Mouse (Mus musculus) B cell, adult 2 months (primary cell): Measurements from ENCODE around the gene Dnajb12.
"Not testable (repeated sequence)": the region's sequence is repeated elsewhere in the genome, so short reads cannot be mapped to it uniquely, and the experiment has no call there.

Experiments used
- DNase-seq, 2 experiments: peaks; one replicate each; pipeline ENCODE4 v3.0.0; 2022

The Dnajb12 gene

DNA sequence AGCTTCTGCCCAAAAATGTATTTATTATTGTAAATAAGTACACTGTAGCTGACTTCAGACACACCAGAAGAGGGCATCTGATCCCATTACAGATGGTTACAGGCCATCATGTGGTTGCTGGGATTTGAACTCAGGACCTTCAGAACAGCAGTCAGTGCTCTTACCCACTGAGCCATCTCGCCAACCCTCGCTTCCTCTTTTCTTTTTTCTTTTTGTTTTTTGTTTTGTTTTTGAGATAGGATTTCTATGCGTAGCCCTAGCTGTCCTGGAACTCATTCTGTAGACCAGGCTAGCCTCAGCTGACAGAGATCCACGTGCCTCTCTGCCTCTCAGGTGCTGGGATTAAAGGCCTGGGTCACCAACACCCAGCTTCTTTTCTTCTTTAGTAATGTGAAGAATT is 6.7 kb upstream of the Dnajb12 start:
- not testable (repeated sequence) for DNase-seq

DNA sequence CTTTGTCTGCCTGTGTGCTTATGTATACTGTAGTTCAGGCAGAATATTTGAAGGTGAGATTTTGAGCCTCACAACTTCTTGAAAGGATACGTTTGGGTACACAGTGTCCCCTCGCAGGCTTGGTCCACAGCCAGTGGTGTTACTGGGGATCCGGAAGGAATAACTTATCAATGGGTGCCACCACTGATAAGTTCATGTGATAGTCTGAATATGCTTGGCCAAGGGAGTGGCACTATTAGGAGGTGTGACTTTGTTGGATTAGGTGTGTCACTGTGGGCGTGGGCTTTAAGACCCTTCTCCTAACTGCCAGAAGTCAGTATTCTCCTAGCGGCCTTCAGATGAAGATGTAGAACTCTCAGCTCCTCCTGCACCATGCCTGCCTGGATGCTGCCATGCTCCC is 6.2 kb upstream of the Dnajb12 start:
- DNase-seq = no peak

- no peak for DNase-seq
These were observed 5.7 kb upstream of the Dnajb12 start for GRCm38 (mm10) chr10:59873613-59874012.

- DNase-seq = no peak
These were observed 4.0 kb upstream of the Dnajb12 start for GRCm38 (mm10) chr10:59875396-59875795.

DNA sequence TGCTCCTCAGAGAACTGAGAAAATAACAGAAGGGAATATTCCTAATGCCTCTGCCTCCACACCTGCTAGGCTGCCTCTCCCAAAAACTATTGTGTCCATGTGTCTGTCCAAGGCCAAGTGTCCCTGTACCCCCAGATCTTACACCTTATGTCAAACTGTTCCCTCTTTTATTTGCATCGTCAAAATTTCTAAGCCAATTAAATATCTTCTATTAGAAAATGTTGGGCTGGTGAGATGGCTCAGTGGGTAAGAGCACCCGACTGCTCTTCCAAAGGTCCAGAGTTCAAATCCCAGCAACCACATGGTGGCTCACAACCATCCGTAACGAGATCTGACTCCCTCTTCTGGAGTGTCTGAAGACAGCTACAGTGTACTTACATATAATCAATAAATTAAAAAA is 2.7 kb upstream of the Dnajb12 start:
- not testable (repeated sequence) for DNase-seq

GRCm38 (mm10) chr10:59877421-59878117 is 1.8 kb upstream of the Dnajb12 start:
- DNase-seq = no peak

- no peak for DNase-seq
These were observed 533 bp upstream of the Dnajb12 start for GRCm38 (mm10) chr10:59878823-59879222.

DNA sequence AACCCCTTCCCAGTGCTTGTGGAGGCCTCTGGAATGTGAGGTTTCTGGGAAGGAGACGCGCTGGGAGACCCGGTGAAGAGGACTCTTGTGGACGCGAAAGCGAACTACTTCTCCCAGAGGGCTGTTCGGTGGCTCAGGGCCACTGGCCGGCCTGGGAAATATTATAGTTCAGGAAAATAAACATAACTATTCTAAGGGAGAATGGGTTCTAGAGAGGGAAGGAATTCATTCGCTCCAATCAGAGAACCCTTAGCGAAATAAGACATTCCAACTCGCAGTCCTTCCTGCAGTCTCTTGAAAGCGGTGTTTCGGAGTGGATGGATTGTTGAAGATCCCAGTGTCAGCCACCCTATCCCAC is 652 bp downstream of the Dnajb12 start:
- DNase-seq = no peak

DNA sequence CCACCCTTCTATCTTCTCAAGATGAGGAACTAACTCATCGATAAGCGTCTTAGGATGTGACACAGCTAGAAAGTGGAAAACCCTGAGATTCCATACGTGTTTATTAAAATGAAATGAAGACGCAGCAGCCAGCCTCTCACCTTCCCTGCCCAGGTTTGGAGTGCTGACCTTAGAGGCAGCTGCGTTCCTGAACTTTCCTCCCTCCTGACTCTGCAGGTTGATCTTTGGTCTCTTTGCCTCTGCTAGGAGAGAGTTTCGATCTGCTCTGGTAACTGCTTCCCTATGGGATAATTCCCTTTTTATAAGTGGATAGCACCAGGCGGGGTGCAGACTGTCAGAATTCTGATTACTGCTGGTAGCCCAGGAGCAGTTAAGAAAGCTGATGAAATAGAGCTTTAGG is 1.5 kb downstream of the Dnajb12 start:
- DNase-seq = no peak

GRCm38 (mm10) chr10:59884327-59885173 is 5.2 kb downstream of the Dnajb12 start:
- peak; percentile 36 to 37 for DNase-seq

DNA sequence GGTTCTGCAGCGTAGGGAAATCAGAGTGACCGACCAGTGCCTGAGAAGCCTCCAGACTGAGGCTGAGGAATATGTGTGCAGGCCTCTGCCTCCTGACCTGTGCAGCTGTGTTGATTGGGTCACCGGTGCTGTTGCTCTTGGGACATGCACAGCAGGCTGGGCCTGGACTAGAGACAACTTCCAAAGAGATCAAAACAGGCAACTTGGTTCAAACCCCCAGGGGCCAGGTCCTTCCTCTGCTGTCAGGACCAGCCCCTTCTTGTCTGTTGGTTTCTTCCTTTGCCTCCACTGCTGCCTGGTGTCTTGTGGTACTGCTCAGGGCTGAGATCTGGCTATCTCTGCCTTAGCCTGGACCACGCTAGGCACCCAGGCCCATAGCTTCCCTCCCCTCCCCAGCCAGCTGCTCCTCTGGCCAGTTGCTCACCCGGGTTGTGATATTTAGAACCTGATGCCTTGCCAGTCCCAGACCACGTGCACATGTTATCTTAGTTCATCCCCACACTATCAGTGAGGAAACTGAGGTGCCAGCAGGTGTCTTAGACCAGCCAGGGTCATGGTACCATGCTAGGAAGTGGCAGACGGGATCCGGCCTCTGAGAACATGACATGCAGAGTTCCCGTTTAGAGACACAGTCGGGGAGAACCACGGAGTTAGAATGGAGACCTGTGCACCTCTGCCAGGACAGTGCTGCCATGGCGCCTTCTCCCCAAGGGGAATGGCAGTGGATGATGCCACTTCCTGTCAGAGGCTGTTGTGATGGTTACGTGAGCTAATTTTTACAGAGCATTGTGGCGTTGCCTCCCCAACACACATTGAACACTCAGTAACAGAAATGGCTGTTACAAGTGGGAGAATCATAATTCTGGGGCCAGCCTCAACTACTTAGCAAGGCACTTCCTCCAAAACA is 6.1 kb downstream of the Dnajb12 start:
- peak; percentile 47 to 51 for DNase-seq

DNA sequence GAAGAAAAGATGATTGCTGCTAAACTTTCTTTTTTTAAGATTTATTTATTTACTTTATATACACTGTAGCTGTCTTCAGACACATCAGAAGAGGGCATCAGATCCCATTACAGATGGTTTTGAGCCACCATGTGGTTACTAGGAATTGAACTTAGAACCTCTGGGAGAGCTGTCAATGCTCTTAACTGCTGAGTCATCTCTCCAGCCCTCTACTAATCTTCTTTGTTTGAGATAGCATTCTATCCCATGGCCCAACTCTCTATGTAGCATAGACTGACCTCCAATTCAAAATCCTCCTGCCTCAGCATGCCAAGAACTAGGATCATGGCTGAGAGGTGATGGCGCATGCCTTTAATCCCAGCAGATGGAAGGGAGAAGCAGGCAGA is 6.7 kb downstream of the Dnajb12 start:
- no peak for DNase-seq

DNA sequence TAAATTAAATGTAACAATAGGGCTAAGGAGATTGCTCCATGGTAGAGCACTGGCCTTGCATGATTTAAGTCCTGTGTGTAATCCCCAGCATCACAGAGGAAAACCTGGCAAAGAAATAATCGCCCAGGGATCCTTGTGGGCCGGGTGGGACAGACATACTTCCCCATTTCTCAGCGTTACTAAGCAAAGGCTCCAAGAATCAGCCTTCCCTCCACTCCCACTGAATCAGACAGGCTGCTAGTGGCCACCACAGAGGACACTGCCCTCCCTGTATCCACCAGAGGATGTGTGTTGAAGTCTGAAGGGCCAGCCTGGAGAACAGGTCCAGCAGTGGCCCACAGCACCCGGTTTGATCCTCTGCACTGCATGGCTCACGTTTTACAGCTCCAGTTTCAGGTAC is 8.1 kb downstream of the Dnajb12 start:
- peak in 1 of 2 experiments; percentile 19 for DNase-seq

DNA sequence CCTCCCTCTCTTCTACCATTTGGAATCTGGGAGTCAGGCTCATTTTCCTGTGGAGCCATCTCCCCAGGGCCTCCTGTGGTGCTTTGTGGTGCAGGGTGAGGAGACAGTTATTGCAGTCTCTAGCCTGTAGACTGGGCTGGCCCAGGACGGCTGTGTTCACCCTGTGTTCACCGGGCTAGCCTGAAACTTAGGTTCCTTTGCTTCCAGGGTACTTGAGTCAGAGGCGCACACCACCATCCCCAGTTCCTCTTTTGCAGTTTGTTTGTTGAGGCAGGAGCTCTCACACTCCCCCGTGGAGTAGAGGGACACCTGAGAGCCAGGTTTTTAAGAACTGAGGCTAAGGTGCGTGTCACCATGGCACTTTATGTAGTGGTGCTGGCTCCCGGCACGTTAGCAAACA is 10.0 kb downstream of the Dnajb12 start:
- DNase-seq = peak; percentile 43 to 55

DNA sequence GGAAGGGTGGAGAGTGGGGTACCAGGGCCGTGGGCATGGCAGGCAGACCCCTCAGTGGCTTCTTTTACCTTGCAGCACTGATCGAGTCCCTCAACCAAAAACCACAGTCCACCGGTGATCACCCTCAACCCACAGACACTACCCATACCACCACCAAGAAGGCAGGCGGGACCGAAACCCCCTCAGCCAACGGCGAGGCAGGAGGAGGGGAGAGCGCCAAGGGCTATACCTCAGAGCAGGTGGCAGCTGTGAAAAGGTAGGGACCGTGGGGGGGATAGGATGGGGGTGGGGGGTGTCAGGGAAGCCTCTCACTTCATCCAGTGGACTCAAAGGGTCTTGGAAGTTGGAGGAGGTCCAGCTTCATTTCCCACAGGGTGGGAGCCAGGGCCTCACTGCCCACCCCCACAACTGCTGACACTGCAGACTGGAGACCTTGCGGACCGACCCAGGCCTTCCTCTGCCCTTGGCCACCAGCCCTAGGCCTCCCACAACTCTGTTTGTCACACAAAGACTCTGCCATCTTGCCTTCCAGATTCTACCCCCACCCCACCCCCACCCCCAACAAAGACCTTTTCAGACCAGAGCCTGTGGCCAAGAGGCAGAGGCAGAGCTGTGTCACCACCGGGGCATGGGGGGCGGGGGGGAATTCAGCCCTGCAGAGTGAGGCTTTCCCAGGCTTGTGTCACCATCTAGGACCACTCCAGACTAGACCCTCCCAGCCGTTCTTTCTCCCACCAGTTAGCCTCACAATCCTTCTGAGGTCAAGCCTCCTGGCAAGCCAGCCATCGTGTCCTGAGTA is 10.8 kb downstream of the Dnajb12 start:
- no peak for DNase-seq

DNA sequence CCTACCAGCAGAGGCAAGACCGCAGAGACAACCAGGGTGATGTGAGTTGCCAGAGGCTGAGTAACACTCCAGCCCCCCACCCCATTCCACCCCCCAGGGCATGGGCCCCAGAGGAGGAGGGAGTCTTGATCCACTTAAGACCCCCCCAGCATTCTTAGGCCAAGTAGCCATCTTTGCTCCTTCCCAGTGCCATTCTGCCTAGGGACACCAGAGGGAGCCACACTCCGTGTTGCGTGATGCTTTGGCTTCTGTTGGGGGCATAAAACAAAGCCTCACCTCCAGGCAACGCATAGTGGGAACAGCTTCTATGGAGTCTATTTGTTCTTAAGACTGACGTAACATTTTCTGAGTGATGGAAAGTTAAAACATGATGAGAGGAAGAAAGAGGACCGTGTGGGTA is 13.6 kb downstream of the Dnajb12 start:
- DNase-seq = peak; percentile 84 to 86

DNA sequence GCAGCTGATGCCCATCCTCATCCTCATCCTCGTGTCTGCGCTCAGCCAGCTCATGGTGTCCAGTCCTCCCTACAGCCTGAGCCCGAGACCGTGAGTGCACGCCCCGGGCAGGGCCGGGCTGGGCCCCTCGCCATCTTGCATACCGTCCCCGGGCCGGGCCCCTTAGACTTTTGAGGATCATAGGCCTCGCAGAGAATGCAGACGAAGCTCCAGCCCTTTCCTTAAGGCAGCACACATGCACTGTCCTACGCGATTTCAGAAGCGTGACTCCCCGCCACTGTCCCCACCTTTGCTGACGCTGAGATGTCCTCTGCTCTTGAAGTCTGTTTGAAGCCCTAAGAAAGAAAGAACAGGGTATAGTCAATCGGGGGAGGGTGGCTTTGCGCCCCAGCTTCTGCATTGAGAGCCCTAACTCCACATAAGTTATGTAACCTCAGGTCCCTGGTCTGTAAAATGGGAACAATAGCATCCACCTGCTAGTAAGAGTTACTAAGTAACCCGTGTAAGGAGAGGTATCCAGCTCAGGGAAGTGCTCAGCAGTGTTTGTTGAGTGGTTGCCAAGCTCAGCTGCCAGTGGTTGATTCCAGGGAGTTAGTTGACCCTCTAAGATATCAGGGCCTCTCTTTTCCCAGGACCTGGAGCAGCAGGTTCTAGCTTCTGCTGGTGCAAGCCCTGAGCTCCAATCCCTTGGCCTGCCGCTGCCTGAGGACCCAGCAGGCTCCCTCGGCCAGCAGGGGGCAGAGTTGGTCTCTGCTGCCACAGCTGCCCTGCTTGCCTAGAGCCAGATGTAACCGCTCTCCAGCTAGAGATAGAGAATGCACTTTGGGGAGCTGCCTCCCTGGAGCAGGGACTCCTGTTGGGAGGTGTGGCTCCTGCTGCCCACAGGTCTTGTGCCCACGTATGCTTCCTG is 15.2 kb downstream of the Dnajb12 start:
- peak; percentile 92 to 93 for DNase-seq

GRCm38 (mm10) chr10:59895460-59896186 is 16.3 kb downstream of the Dnajb12 start:
- DNase-seq = no peak

DNA sequence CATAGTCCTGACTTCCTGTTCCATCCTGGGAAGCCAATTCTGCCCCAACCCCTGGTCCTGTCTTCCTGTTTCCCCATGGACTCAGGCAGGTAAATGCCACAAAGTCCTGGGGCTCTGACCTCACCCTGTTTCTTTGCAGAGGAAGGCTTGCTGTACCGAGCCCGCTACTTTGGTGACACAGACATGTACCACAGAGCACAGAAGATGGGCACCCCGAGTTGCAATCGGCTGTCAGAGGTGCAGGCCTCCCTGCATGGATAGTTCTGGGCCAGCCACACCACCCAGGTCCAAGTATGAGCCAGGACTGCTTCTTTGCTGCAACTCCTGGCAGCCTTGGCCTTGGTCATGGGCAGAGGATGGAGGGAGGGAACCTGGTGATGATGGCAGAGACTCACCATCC is 16.9 kb downstream of the Dnajb12 start:
- peak in 1 of 2 experiments; percentile 16 for DNase-seq

GRCm38 (mm10) chr10:59896911-59897331 is 17.6 kb downstream of the Dnajb12 start:
- peak; percentile 77 to 78 for DNase-seq

- DNase-seq = peak; percentile 55 to 68
These were observed 18.2 kb downstream of the Dnajb12 start for GRCm38 (mm10) chr10:59897511-59897910.
